Mouse (Mus musculus): ENCODE measurements around the gene Hsd11b1. TPM values are rescaled to one million over a fixed set of nuclear protein-coding genes. Genes with fewer than 3 reads are reported as not detected.
"Not testable (repeated sequence)": the region's sequence is repeated elsewhere in the genome, so short reads cannot be mapped to it uniquely, and the experiment has no call there.

The Hsd11b1 gene
- total RNA-seq, 2 experiments from 2014 or later: 8.6 to 13.2 TPM

GRCm38 (mm10) chr1:193281344-193281743, 17.5 kb upstream of the Hsd11b1 start:
- no peak for DNase-seq
- intact Hi-C loops (cut with DNase I): no loop called here

- intact Hi-C loops (cut with DNase I): no loop called here
- DNase-seq: no peak
Measured at GRCm38 (mm10) chr1:193279492-193279891, 15.6 kb upstream of the Hsd11b1 start.

DNA sequence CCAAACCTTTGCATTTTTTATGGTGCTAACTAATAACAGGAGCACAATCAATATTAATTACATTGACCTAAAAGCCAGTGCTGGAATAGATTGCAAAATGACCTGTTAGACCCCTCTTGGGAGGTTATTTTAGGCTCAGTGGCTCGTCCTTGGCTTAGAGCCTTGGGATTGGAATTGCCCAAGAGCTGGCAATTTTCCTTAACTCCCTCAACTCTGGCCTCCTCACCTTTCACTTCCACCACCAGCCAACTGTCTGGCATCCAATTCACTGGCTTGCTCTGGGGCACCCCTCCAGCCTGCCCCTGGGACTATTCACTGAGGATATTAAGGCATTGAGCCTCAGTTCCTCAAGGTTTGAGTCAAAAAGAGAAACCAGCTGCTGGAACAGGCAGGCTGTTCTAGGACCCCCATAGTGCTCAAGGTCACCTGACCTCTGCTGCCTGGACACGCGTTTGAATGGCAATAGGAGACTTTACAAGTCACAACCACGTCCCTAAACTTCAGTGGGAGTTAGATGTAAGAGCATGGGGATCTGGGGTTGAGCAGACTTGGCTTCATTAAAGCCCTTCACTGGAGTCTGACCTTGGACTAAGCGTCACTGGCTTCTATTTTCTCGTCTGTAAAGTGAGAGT, 14.7 kb upstream of the Hsd11b1 start:
- peak in 1 of 2 experiments; percentile 41 for DNase-seq
- intact Hi-C loops (cut with DNase I): no loop called here

DNA sequence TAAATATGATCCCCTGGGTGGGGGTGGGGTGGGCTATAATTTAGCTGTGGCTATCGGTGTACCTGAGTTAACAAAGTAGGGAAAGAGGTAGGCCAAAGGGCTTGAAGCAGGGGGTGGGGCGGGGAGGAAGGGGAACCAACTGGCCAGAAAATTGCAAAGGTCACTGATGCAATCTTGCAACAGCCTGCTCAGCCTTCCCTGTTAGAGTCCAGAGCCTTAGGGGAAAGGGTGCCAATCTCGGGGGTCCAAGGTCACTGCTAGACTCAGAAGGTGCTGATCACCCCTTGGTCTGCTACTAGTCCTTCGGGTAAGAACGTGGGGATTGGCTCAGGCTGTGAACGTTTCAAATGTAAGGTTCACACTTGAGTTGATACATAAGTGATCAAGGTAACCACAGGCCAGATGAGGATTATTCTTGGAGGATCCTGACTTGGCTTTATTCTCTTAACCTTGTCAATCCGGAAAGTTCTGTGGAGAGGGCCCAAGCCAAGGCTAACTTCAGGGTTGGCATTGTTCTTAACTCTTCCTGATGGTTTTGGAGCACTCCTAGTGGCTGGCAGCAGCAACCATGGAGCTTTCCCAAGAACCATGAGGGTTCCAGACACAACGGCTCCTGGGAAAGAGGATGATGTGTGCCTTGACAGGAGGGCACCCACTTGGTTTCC, 10.7 kb upstream of the Hsd11b1 start:
- no peak for DNase-seq
- intact Hi-C loops (cut with DNase I): no loop called here

- DNase-seq: peak; percentile 83 to 87
- intact Hi-C loops (cut with DNase I): loop anchor here (1.0 kb wide), 1 partner anchor 43 kb away; no protein-coding TSS in a partner anchor
Measured at GRCm38 (mm10) chr1:193272916-193273601, 9.2 kb upstream of the Hsd11b1 start, which contains the start of gene G0s2. Gene G0s2 (minus strand): TSS chr1:193273217.

DNA sequence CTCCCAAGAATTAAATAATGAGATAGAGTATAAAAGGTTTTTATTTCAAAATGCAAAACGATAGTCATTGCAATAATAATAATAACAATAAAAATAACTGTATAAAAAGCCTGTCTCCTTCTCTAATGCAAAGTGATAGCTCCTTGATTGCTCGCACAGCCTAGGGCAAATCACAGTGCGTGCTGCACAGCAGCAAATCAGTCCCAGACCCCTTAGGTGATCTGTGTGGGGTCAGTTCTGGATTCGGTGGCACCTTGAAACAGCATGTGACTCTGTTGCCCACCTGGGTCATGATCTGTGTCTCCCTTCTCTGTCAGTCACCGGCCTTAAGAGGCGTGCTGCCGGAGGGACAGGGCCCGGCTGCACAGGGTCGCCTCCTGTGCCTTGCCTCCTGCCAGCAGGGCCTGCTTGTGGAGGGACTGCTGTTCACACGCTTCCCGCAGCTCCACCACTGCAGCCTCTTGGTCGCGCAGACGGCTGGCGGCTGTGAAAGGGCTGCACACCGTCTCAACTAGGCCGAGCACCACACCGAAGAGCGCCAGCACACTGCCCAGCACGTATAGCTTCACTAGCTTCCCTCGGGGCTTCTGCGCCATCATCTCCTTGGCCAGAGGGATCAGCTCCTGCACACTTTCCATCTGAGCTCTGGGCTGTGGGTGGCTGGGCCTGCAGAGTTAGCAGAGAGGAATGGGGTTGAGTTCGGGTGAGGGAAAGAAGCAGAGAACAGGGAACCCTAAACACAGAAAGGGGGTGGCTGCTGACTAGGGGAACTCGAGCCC, 8.5 kb upstream of the Hsd11b1 start:
- DNase-seq: peak in 1 of 2 experiments; percentile 42
- intact Hi-C loops (cut with DNase I): no loop called here

DNA sequence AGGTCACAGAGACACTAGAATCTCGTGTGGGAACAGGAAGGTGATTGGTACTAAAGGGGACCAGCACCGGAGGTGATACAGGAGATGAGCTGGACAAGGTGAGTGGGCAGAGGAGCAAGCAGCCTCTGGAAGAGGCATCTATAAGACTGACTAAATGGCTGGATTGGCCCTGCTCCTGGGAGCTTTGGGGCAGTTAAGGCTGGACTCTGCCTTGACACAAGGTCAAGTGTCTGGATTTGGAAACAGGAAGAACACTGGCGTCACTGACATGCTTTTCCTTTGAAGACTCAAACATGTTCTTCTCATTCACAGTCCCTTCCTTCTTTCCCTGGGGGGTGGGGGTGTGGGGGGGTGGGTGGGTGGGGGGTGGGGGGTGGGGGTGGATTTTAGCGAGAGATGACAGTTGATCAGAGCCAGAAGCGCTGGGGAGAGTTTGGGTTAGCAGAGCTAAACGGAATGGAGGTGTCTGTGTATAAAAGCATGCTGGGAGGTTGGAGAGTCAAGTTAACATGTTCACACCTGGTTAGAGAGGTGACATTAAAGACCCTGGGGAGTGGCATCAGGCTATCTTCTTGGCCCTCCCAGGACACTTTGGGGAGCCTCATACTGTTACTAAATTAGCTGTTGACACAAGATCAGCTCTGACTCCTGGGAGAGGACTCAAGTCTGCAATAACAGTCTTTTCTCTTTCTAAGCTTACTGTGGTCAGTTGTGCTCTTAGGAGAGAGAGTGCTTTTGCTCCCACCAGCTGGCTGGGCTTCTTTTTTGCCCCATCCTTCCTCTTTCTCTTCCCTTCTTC, 7.3 kb upstream of the Hsd11b1 start:
- intact Hi-C loops (cut with DNase I): no loop called here
- DNase-seq: no peak

DNA sequence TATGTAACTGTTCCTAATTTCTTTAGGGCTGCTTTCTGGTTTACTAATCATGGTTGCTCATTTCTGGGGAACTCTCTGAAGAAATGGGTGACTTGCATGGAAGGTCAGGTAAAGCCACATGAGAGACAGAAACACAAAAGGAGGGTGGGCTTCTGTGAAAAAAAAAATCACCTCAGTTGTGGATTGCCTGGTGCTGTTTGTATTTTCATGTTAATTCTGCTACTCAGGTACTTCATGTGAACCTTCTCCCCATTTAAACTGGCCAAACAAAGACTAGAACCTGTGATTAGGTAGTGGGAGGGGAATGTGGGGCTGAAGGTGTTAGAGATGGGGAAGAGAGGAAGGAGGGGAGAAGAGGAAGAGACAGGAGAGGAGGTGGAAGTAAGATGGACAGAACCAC, 1.9 kb upstream of the Hsd11b1 start:
- no peak for DNase-seq
- intact Hi-C loops (cut with DNase I): no loop called here

- intact Hi-C loops (cut with DNase I): no loop called here
Measured at GRCm38 (mm10) chr1:193263026-193263907, 608 bp downstream of the Hsd11b1 start.

DNA sequence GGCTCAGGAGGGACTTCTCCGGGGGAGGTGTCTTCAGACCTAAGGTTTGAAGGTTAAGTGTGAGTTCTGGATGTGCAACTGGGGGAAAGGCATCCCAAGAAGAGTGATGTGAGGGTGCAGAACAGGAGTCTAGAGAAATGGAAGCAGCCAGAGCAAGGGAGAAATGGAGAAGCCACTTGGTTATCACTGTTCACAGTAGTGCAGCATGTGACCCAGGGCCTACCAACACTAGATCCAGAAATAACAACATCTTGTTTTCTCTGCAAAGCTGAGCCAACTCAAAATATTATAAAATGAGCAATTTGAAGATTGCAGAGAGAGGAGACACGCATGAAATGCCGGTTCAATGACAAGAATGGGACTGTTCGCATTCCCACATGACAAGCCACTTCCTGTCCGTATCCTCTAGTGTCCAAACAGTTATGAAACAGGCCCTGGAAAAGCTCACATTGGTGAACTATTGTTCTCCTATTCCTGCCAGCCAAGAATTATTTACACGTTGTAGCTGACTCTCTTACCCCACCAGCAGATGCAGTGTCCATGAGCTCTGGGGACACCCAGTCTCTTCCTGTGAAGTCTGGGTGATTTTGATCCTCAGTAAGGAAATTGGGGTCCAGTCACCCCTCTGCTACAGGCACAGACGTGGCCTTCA, 1.9 kb downstream of the Hsd11b1 start:
- intact Hi-C loops (cut with DNase I): no loop called here
- peak; percentile 41 to 56 for DNase-seq

More at GRCm38 (mm10) chr1:193263026-193263907, 608 bp downstream of the Hsd11b1 start:
- no peak for DNase-seq

GRCm38 (mm10) chr1:193259559-193259958, 4.3 kb downstream of the Hsd11b1 start:
- DNase-seq: no peak
- intact Hi-C loops (cut with DNase I): no loop called here

- intact Hi-C loops (cut with DNase I): no loop called here
- DNase-seq: no peak
Measured at GRCm38 (mm10) chr1:193256621-193257098, 7.2 kb downstream of the Hsd11b1 start.

- DNase-seq: no peak
- intact Hi-C loops (cut with DNase I): no loop called here
Measured at GRCm38 (mm10) chr1:193256289-193256577, 7.6 kb downstream of the Hsd11b1 start.

DNA sequence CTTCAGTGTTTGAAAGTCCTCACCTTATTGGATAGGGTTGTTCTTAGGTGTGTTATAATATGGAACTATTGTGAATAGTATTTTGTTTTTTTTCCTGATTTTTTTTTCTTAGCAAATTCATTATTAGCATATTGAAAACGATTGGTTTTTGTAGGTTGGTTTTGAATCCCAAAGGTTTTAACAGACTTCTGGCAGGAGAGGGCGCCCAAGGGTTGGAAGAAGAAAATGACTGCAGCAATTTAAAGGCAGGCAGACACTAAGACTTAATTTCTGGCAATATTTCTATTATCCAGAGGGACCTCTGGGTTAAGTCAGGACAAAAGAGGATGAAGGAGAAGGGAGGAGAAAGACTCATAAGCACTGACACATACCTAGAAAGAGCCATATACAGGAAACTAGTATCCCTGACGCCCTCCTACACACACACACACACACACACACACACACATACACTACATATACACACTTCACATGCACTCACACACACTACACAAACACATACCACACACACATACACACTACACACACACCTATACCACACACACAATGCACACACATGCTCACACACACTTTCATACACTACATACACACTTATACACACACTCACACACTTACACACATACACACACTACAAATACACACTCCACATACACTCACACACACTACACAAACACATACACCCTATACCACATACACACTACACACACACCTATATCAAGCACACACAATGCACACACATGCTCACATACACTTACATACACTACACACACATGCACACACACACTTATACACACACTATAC, 8.2 kb downstream of the Hsd11b1 start:
- intact Hi-C loops (cut with DNase I): loop anchor here (1.0 kb wide), 2 partner anchors 69 to 121 kb away; no protein-coding TSS in a partner anchor
- peak; percentile 76 to 81 for DNase-seq

GRCm38 (mm10) chr1:193255032-193255431, 8.8 kb downstream of the Hsd11b1 start:
- DNase-seq: no peak
- intact Hi-C loops (cut with DNase I): loop anchor here (1.0 kb wide), 2 partner anchors 69 to 121 kb away; no protein-coding TSS in a partner anchor

DNA sequence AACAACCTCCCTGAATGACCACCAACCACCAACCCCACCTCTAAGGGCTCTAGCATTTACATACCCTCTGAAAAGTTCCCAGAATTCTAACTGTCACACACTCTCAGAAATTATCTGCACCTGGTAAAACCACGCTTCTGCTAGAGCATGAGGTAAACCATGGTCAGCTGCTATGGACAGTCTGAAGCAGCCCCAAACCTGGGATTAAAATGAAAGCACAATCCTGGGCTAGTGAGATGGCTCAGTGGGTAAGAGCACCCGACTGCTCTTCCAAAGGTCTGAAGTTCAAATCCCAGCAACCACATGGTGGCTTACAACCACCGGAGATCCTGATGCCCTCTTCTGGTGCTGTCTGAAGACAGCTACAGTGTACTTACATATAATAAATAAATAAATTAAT, 10.0 kb downstream of the Hsd11b1 start:
- intact Hi-C loops (cut with DNase I): not testable (repeated sequence)

GRCm38 (mm10) chr1:193252616-193253015, 11.3 kb downstream of the Hsd11b1 start:
- DNase-seq: no peak
- intact Hi-C loops (cut with DNase I): no loop called here

More for the DNA sequence above, 10.0 kb downstream of the Hsd11b1 start:
- not testable (repeated sequence) for DNase-seq

GRCm38 (mm10) chr1:193251386-193251785, 12.5 kb downstream of the Hsd11b1 start:
- intact Hi-C loops (cut with DNase I): no loop called here
- DNase-seq: no peak
